Mouse (Mus musculus) forebrain, embryonic 16.5 days (tissue): ENCODE measurements around the gene Lrig2. TPM values are rescaled to one million over a fixed set of nuclear protein-coding genes. Genes with fewer than 3 reads are reported as not detected.
A peak's percentile ranks its signal among the peaks of the same experiment; 100 is the strongest.

Experiments used
- ATAC-seq: fragments of 200-750 bp; cut with Nextera tagmentation; 2 replicates; pipeline ENCODE4 v1.8.0; 2017; ENCODE audit warnings: mild to moderate bottlenecking, moderate library complexity
- H3K27ac ChIP-seq: fragments of 300-500 bp; sonication (generic); 2 replicates; pipeline ENCODE4 v1.5.1; 2014; ENCODE audit warnings: low read length, control low read depth
- H3K27me3 ChIP-seq: fragments of 300-500 bp; sonication (generic); replicated peaks from 2 replicates; pipeline ENCODE4 v1.6.1; 2014; ENCODE audit warnings: low read length; ENCODE audit not compliant: control insufficient read depth, insufficient read depth
- H3K36me3 ChIP-seq: fragments of 300-500 bp; sonication (generic); 2 replicates; pipeline ENCODE4 v1.6.1; 2014; ENCODE audit not compliant: control insufficient read depth, insufficient read depth
- H3K4me1 ChIP-seq: fragments of 300-500 bp; sonication (generic); replicated peaks from 2 replicates; pipeline ENCODE4 v1.6.1; 2014; ENCODE audit warnings: low read length; ENCODE audit not compliant: control insufficient read depth, insufficient read depth
- H3K4me2 ChIP-seq: fragments of 300-500 bp; sonication (generic); 2 replicates; pipeline ENCODE4 v1.6.1; 2014; ENCODE audit warnings: mild to moderate bottlenecking, low read length, control low read depth
- H3K4me3 ChIP-seq: fragments of 300-500 bp; sonication (generic); replicated peaks from 2 replicates; pipeline ENCODE4 v1.5.1; 2014; ENCODE audit warnings: mild to moderate bottlenecking, low read length, control low read depth
- H3K9ac ChIP-seq: fragments of 300-500 bp; sonication (generic); replicated peaks from 2 replicates; pipeline ENCODE4 v1.6.1; 2014; ENCODE audit warnings: low read depth, low read length, control low read depth
- H3K9me3 ChIP-seq: fragments of 300-500 bp; sonication (generic); 2 replicates; pipeline ENCODE4 v1.6.1; 2016; ENCODE audit warnings: low read length; ENCODE audit not compliant: control insufficient read depth
- WGBS: fragments of 180-500 bp; shearing (Covaris S2); extraction: QIAGEN DNeasy Blood & Tissue Kit; methylation state at CpG from one replicate; pipeline ENCODE4 v1.1.7; 2014; 5-methylcytosine and 5-hydroxymethylcytosine counted together
- polyA plus RNA-seq: library from polyadenylated mRNA; unstranded; fragments of >200 nt; fragmentation: Nextera tagmentation; extraction: Ambion mirVana; gene quantifications from 2 replicates; pipeline ENCODE4 v1.2.1, GENCODE M21; 2015

Gene Lrig2
- polyA plus RNA-seq, 1 experiment from 2014 or later, result 34.0 TPM

GRCm38 (mm10) chr3:104378228-104378627 is 133.5 kb downstream of the Lrig2 start:
- no peaks in the 10 kb centered on the region for H3K9me3 ChIP-seq
- H3K4me3 ChIP-seq, result no peak overlapping the region
- H3K27ac ChIP-seq, result no peak overlapping the region
- no peaks in the 10 kb centered on the region for H3K27me3 ChIP-seq
- peaks cover 2% of the 10 kb centered on the region; the same call in 1 of the 2 replicates for H3K4me1 ChIP-seq
- no peak overlapping the region for H3K4me2 ChIP-seq
- 76% methylated on average over 3 of the region's 3 CpGs for WGBS
- H3K9ac ChIP-seq, result no peak overlapping the region
- no peaks in the 10 kb centered on the region for H3K36me3 ChIP-seq
- ATAC-seq, result no peak

GRCm38 (mm10) chr3:104373907-104374306 is 137.8 kb downstream of the Lrig2 start:
- Histone ChIP-seq H3K4me2 (no peak overlapping the region), H3K9ac (no peak overlapping the region), H3K4me1 (no peaks in the 10 kb centered on the region), H3K27ac (no peak overlapping the region), H3K9me3 (no peaks in the 10 kb centered on the region), H3K4me3 (no peak overlapping the region), H3K27me3 (no peaks in the 10 kb centered on the region), H3K36me3 (no peaks in the 10 kb centered on the region)
- 83% methylated on average over 8 of the region's 8 CpGs for WGBS
- no peak for ATAC-seq

GRCm38 (mm10) chr3:104372374-104372773 is 139.3 kb downstream of the Lrig2 start:
- 84% methylated on average over 2 of the region's 2 CpGs for WGBS
- no peak overlapping the region for H3K27ac ChIP-seq
- no peaks in the 10 kb centered on the region for H3K9me3 ChIP-seq
- H3K4me3 ChIP-seq, result no peak overlapping the region
- H3K27me3 ChIP-seq, result no peaks in the 10 kb centered on the region
- no peak overlapping the region for H3K4me2 ChIP-seq
- no peak for ATAC-seq
- H3K9ac ChIP-seq, result no peak overlapping the region
- H3K36me3 ChIP-seq, result no peaks in the 10 kb centered on the region
- no peaks in the 10 kb centered on the region for H3K4me1 ChIP-seq

- Histone ChIP-seq H3K9ac (no peak overlapping the region), H3K4me2 (no peak overlapping the region), H3K4me3 (no peak overlapping the region), H3K9me3 (no peaks in the 10 kb centered on the region), H3K4me1 (no peaks in the 10 kb centered on the region), H3K27me3 (no peaks in the 10 kb centered on the region), H3K36me3 (no peaks in the 10 kb centered on the region), H3K27ac (no peak overlapping the region)
- WGBS, result 86% methylated on average over 2 of the region's 2 CpGs
- ATAC-seq, result no peak
Measured at GRCm38 (mm10) chr3:104367912-104368311, 143.8 kb downstream of the Lrig2 start.

- WGBS, result 74% methylated on average over 8 of the region's 8 CpGs
- H3K36me3 ChIP-seq, result no peaks in the 10 kb centered on the region
- H3K4me1 ChIP-seq, result no peaks in the 10 kb centered on the region
- H3K4me2 ChIP-seq, result no peak overlapping the region
- H3K27ac ChIP-seq, result no peak overlapping the region
- H3K9me3 ChIP-seq, result no peaks in the 10 kb centered on the region
- no peaks in the 10 kb centered on the region for H3K27me3 ChIP-seq
- ATAC-seq, result no peak
- no peak overlapping the region for H3K9ac ChIP-seq
- H3K4me3 ChIP-seq, result no peak overlapping the region
Measured at GRCm38 (mm10) chr3:104361814-104362213, 149.9 kb downstream of the Lrig2 start.

- Histone ChIP-seq H3K27me3 (no peaks in the 10 kb centered on the region), H3K9ac (no peak overlapping the region), H3K36me3 (no peaks in the 10 kb centered on the region), H3K4me2 (no peak overlapping the region), H3K4me1 (no peaks in the 10 kb centered on the region), H3K4me3 (no peak overlapping the region), H3K9me3 (no peaks in the 10 kb centered on the region), H3K27ac (no peak overlapping the region)
- no peak for ATAC-seq
- 83% methylated on average over 5 of the region's 5 CpGs for WGBS
Measured at GRCm38 (mm10) chr3:104360325-104360724, 151.4 kb downstream of the Lrig2 start.

GRCm38 (mm10) chr3:104359225-104360135 is 152.2 kb downstream of the Lrig2 start:
- H3K27me3 ChIP-seq, result no peaks in the 10 kb centered on the region
- H3K36me3 ChIP-seq, result no peaks in the 10 kb centered on the region
- no peaks in the 10 kb centered on the region for H3K4me1 ChIP-seq
- 64% methylated on average over 8 of the region's 8 CpGs for WGBS
- H3K4me3 ChIP-seq, result no peak overlapping the region
- peak; percentile 33; the same call in 1 of the 2 replicates for ATAC-seq
- H3K4me2 ChIP-seq, result no peak overlapping the region
- no peak overlapping the region for H3K27ac ChIP-seq
- no peaks in the 10 kb centered on the region for H3K9me3 ChIP-seq
- H3K9ac ChIP-seq, result no peak overlapping the region

- Histone ChIP-seq H3K9me3 (no peaks in the 10 kb centered on the region), H3K27ac (no peak overlapping the region), H3K27me3 (no peaks in the 10 kb centered on the region), H3K9ac (no peak overlapping the region), H3K36me3 (no peaks in the 10 kb centered on the region), H3K4me3 (no peak overlapping the region), H3K4me2 (no peak overlapping the region), H3K4me1 (no peaks in the 10 kb centered on the region)
- no peak for ATAC-seq
- 83% methylated on average over 5 of the region's 5 CpGs for WGBS
Measured at GRCm38 (mm10) chr3:104358747-104359146, 153.0 kb downstream of the Lrig2 start.

- Histone ChIP-seq H3K4me1 (peaks cover 4% of the 10 kb centered on the region; the same call in 1 of the 2 replicates), H3K9me3 (no peaks in the 10 kb centered on the region), H3K27me3 (no peaks in the 10 kb centered on the region), H3K36me3 (no peaks in the 10 kb centered on the region), H3K9ac (no peak overlapping the region), H3K4me2 (no peak overlapping the region), H3K4me3 (no peak overlapping the region), H3K27ac (no peak overlapping the region)
- ATAC-seq, result no peak
- 96% methylated on average over 5 of the region's 5 CpGs for WGBS
Measured at GRCm38 (mm10) chr3:104356106-104356505, 155.6 kb downstream of the Lrig2 start.
